Mouse (Mus musculus): ENCODE results near the gene Hhipl1. TPM values are rescaled to one million over a fixed set of nuclear protein-coding genes. Genes with fewer than 3 reads are reported as not detected.

Hhipl1 gene
- polyA plus RNA-seq, 1 experiment from 2014 or later, result 0.24 TPM

GRCm38 (mm10) chr12:108312432-108312851 lies 6.4 kb downstream of the Hhipl1 start:
- TF ChIP-seq CTCF (IDR thresholded peaks at IDR 0.05; ENCODE audit: low read depth) (no peak), EP300 (optimal IDR thresholded peaks at IDR 0.05) (no peak)
- no peak overlapping the region for H3K9ac ChIP-seq (ENCODE audit: low read length)
- H3K4me2 ChIP-seq (replicated peaks; ENCODE audit: low read depth), result no peak overlapping the region
- H3K27me3 ChIP-seq (ENCODE audit: control insufficient read depth, insufficient read depth, low read length), result no peaks in the 10 kb centered on the region; the same call in 1 of the 2 replicates
- no peak for ATAC-seq (ENCODE audit: low FRiP score, low TSS enrichment)
- no peak overlapping the region for H3K4me3 ChIP-seq (ENCODE audit: low read depth, low read length)
- 57% methylated on average over 6 of the region's 6 CpGs for WGBS
- no peaks in the 10 kb centered on the region for H3K9me3 ChIP-seq (ENCODE audit: control insufficient read depth, low read length)
- DNase-seq (ENCODE audit: low spot score), result no peak
- H3K27ac ChIP-seq (replicated peaks), result no peak overlapping the region
- no peaks in the 10 kb centered on the region for H3K4me1 ChIP-seq (replicated peaks; ENCODE audit: control insufficient read depth, insufficient read depth)
- H3K36me3 ChIP-seq (ENCODE audit: control insufficient read depth, insufficient read depth, low read length), result no peaks in the 10 kb centered on the region

GRCm38 (mm10) chr12:108313244-108313772 lies 7.2 kb downstream of the Hhipl1 start:
- Histone ChIP-seq H3K4me2 (replicated peaks; ENCODE audit: low read depth) (no peak overlapping the region), H3K9me3 (ENCODE audit: control insufficient read depth, low read length) (no peaks in the 10 kb centered on the region), H3K27me3 (ENCODE audit: control insufficient read depth, insufficient read depth, low read length) (no peaks in the 10 kb centered on the region; the same call in 1 of the 2 replicates), H3K4me1 (replicated peaks; ENCODE audit: control insufficient read depth, insufficient read depth) (no peaks in the 10 kb centered on the region), H3K27ac (replicated peaks) (no peak overlapping the region), H3K36me3 (ENCODE audit: control insufficient read depth, insufficient read depth, low read length) (no peaks in the 10 kb centered on the region), H3K9ac (ENCODE audit: low read length) (no peak overlapping the region), H3K4me3 (ENCODE audit: low read depth, low read length) (no peak overlapping the region)
- WGBS, result 81% methylated on average over 1 of the region's 1 CpGs
- DNase-seq (ENCODE audit: low spot score), result no peak
- no peak for ATAC-seq (ENCODE audit: low FRiP score, low TSS enrichment)
- TF ChIP-seq EP300 (optimal IDR thresholded peaks at IDR 0.05), result no peak
- TF ChIP-seq CTCF (IDR thresholded peaks at IDR 0.05; ENCODE audit: low read depth), result no peak

GRCm38 (mm10) chr12:108315818-108316217 lies 9.7 kb downstream of the Hhipl1 start:
- H3K27me3 ChIP-seq (ENCODE audit: control insufficient read depth, insufficient read depth, low read length), result peaks cover 2% of the 10 kb centered on the region; the same call in 1 of the 2 replicates
- no peak overlapping the region for H3K4me3 ChIP-seq (ENCODE audit: low read depth, low read length)
- TF ChIP-seq EP300 (optimal IDR thresholded peaks at IDR 0.05) (no peak), CTCF (IDR thresholded peaks at IDR 0.05; ENCODE audit: low read depth) (no peak)
- DNase-seq (ENCODE audit: low spot score), result no peak
- WGBS, result 49% methylated on average over 10 of the region's 10 CpGs
- H3K9ac ChIP-seq (ENCODE audit: low read length), result no peak overlapping the region; the same call in 1 of the 2 replicates
- no peaks in the 10 kb centered on the region for H3K36me3 ChIP-seq (ENCODE audit: control insufficient read depth, insufficient read depth, low read length)
- H3K27ac ChIP-seq (replicated peaks), result no peak overlapping the region
- H3K4me2 ChIP-seq (replicated peaks; ENCODE audit: low read depth), result no peak overlapping the region
- H3K9me3 ChIP-seq (ENCODE audit: control insufficient read depth, low read length), result no peaks in the 10 kb centered on the region
- no peak for ATAC-seq (ENCODE audit: low FRiP score, low TSS enrichment)
- no peaks in the 10 kb centered on the region for H3K4me1 ChIP-seq (replicated peaks; ENCODE audit: control insufficient read depth, insufficient read depth)

- Histone ChIP-seq H3K4me2 (replicated peaks; ENCODE audit: low read depth) (no peak overlapping the region), H3K9me3 (ENCODE audit: control insufficient read depth, low read length) (no peaks in the 10 kb centered on the region), H3K9ac (ENCODE audit: low read length) (no peak overlapping the region), H3K4me3 (ENCODE audit: low read depth, low read length) (no peak overlapping the region), H3K36me3 (ENCODE audit: control insufficient read depth, insufficient read depth, low read length) (no peaks in the 10 kb centered on the region), H3K27me3 (ENCODE audit: control insufficient read depth, insufficient read depth, low read length) (peaks cover 2% of the 10 kb centered on the region; the same call in 1 of the 2 replicates), H3K4me1 (replicated peaks; ENCODE audit: control insufficient read depth, insufficient read depth) (no peaks in the 10 kb centered on the region), H3K27ac (replicated peaks) (no peak overlapping the region)
- TF ChIP-seq CTCF (IDR thresholded peaks at IDR 0.05; ENCODE audit: low read depth) (no peak), EP300 (optimal IDR thresholded peaks at IDR 0.05) (no peak)
- 56% methylated on average over 6 of the region's 6 CpGs for WGBS
- no peak for DNase-seq (ENCODE audit: low spot score)
- ATAC-seq (ENCODE audit: low FRiP score, low TSS enrichment), result no peak
Observed at GRCm38 (mm10) chr12:108316655-108317054, 10.6 kb downstream of the Hhipl1 start.

- Histone ChIP-seq H3K27ac (replicated peaks) (no peak overlapping the region), H3K36me3 (ENCODE audit: control insufficient read depth, insufficient read depth, low read length) (no peaks in the 10 kb centered on the region), H3K9ac (ENCODE audit: low read length) (no peak overlapping the region), H3K27me3 (ENCODE audit: control insufficient read depth, insufficient read depth, low read length) (peaks cover 2% of the 10 kb centered on the region; the same call in 1 of the 2 replicates), H3K9me3 (ENCODE audit: control insufficient read depth, low read length) (no peaks in the 10 kb centered on the region), H3K4me3 (ENCODE audit: low read depth, low read length) (no peak overlapping the region), H3K4me2 (replicated peaks; ENCODE audit: low read depth) (no peak overlapping the region), H3K4me1 (replicated peaks; ENCODE audit: control insufficient read depth, insufficient read depth) (no peaks in the 10 kb centered on the region)
- 28% methylated on average over 9 of the region's 9 CpGs for WGBS
- no peak for DNase-seq (ENCODE audit: low spot score)
- no peak for ATAC-seq (ENCODE audit: low FRiP score, low TSS enrichment)
- TF ChIP-seq EP300 (optimal IDR thresholded peaks at IDR 0.05) (no peak), CTCF (IDR thresholded peaks at IDR 0.05; ENCODE audit: low read depth) (no peak)
Observed at GRCm38 (mm10) chr12:108317201-108317738, 11.2 kb downstream of the Hhipl1 start.

- no peaks in the 10 kb centered on the region for H3K4me1 ChIP-seq (replicated peaks; ENCODE audit: control insufficient read depth, insufficient read depth)
- H3K4me2 ChIP-seq (replicated peaks; ENCODE audit: low read depth), result no peak overlapping the region
- 40% methylated on average over 18 of the region's 18 CpGs for WGBS
- no peak overlapping the region for H3K27ac ChIP-seq (replicated peaks)
- DNase-seq (ENCODE audit: low spot score) (no peak), ATAC-seq (ENCODE audit: low FRiP score, low TSS enrichment) (no peak)
- H3K4me3 ChIP-seq (ENCODE audit: low read depth, low read length), result no peak overlapping the region
- peaks cover 2% of the 10 kb centered on the region; the same call in 1 of the 2 replicates for H3K27me3 ChIP-seq (ENCODE audit: control insufficient read depth, insufficient read depth, low read length)
- H3K36me3 ChIP-seq (ENCODE audit: control insufficient read depth, insufficient read depth, low read length), result no peaks in the 10 kb centered on the region
- H3K9ac ChIP-seq (ENCODE audit: low read length), result no peak overlapping the region
- TF ChIP-seq EP300 (optimal IDR thresholded peaks at IDR 0.05), result no peak
- TF ChIP-seq CTCF (IDR thresholded peaks at IDR 0.05; ENCODE audit: low read depth), result no peak
- H3K9me3 ChIP-seq (ENCODE audit: control insufficient read depth, low read length), result no peaks in the 10 kb centered on the region
Observed at GRCm38 (mm10) chr12:108317826-108318430, 11.9 kb downstream of the Hhipl1 start.
